Mouse (Mus musculus) limb, embryonic 14.5 days (tissue): ENCODE results near the gene Pink1. TPM values are rescaled to one million over a fixed set of nuclear protein-coding genes. Genes with fewer than 3 reads are reported as not detected.

Experiments used
- ATAC-seq: fragments of 200-750 bp; cut with Nextera tagmentation; 2 replicates; pipeline ENCODE4 v1.8.0; 2017; ENCODE audit warnings: low read depth, moderate number of reproducible peaks, moderate TSS enrichment; ENCODE audit not compliant: low FRiP score
- DNase-seq: peaks from one replicate; pipeline ENCODE4 v3.0.0-alpha.2; 2015; ENCODE audit warnings: low spot score
- H3K27ac ChIP-seq: fragments of 300-500 bp; sonication (generic); replicated peaks from 2 replicates; pipeline ENCODE4 v1.5.1; 2014; ENCODE audit warnings: low read depth, mild to moderate bottlenecking, low read length, moderate library complexity, mixed read lengths
- H3K27me3 ChIP-seq: fragments of 300-500 bp; sonication (generic); 2 replicates; pipeline ENCODE4 v1.6.1; 2014; ENCODE audit warnings: low read length, mixed read lengths; ENCODE audit not compliant: control insufficient read depth, insufficient read depth
- H3K36me3 ChIP-seq: fragments of 300-500 bp; sonication (generic); 2 replicates; pipeline ENCODE4 v1.6.1; 2014; ENCODE audit warnings: mild to moderate bottlenecking, low read length, moderate library complexity, mixed read lengths; ENCODE audit not compliant: control insufficient read depth, insufficient read depth
- H3K4me1 ChIP-seq: fragments of 300-500 bp; sonication (generic); 2 replicates; pipeline ENCODE4 v1.6.1; 2014; ENCODE audit warnings: antibody characterized with exemption, low read length, mixed read lengths; ENCODE audit not compliant: control insufficient read depth, insufficient read depth
- H3K4me2 ChIP-seq: fragments of 300-500 bp; sonication (generic); replicated peaks from 2 replicates; pipeline ENCODE4 v1.6.1; 2014; ENCODE audit warnings: low read depth, mild to moderate bottlenecking, low read length, moderate library complexity; ENCODE audit not compliant: severe bottlenecking
- H3K4me3 ChIP-seq: fragments of 300-500 bp; sonication (generic); replicated peaks from 2 replicates; pipeline ENCODE4 v1.5.1; 2014; ENCODE audit warnings: low read length
- H3K9ac ChIP-seq: fragments of 300-500 bp; sonication (generic); 2 replicates; pipeline ENCODE4 v1.6.1; 2014; ENCODE audit warnings: mild to moderate bottlenecking, low read depth, low read length, moderate library complexity; ENCODE audit not compliant: severe bottlenecking
- H3K9me3 ChIP-seq: fragments of 300-500 bp; sonication (generic); 2 replicates; pipeline ENCODE4 v1.6.1; 2016; ENCODE audit warnings: low read length; ENCODE audit not compliant: control insufficient read depth
- POLR2A ChIP-seq: fragments of 200-500 bp; IDR thresholded peaks from 2 replicates; pipeline ENCODE4 v1.8.0; 2012; ENCODE audit warnings: inconsistent platforms, mild to moderate bottlenecking, moderate library complexity, borderline replicate concordance; ENCODE audit not compliant: insufficient read depth, insufficient read length; ENCODE audit errors: extremely low read depth
- WGBS: fragments of 180-500 bp; shearing (Covaris S2); extraction: QIAGEN DNeasy Blood & Tissue Kit; methylation state at CpG from one replicate; pipeline ENCODE4 v1.1.7; 2014; 5-methylcytosine and 5-hydroxymethylcytosine counted together
- polyA plus RNA-seq, 2 experiments: library from polyadenylated mRNA; depleted of rRNA in 1 of 2; stranded (reverse) in 1 of 2; unstranded in 1 of 2; fragments of >200 nt; fragmentation: Nextera tagmentation in 1 of 2; extraction: Ambion mirVana in 1 of 2; gene quantifications; 2 replicates each; pipeline versions ENCODE4 v1.2.1 to v1.2.3; 2012 to 2014

Pink1 gene
- polyA plus RNA-seq, 2 experiments, result 35.5 to 44.0 TPM

- TF ChIP-seq POLR2A, result no peak
- Histone ChIP-seq H3K9ac (no peak overlapping the region), H3K9me3 (no peaks in the 10 kb centered on the region), H3K4me2 (no peak overlapping the region), H3K4me1 (peaks cover 5% of the 10 kb centered on the region), H3K27me3 (no peaks in the 10 kb centered on the region), H3K4me3 (no peak overlapping the region), H3K36me3 (peaks cover 74% of the 10 kb centered on the region), H3K27ac (no peak overlapping the region)
- no peak for DNase-seq
- no peak for ATAC-seq
- 95% methylated on average over 19 of the region's 19 CpGs for WGBS
These were observed 15.7 kb downstream of the Pink1 start for GRCm38 (mm10) chr4:138310311-138310910.

DNA sequence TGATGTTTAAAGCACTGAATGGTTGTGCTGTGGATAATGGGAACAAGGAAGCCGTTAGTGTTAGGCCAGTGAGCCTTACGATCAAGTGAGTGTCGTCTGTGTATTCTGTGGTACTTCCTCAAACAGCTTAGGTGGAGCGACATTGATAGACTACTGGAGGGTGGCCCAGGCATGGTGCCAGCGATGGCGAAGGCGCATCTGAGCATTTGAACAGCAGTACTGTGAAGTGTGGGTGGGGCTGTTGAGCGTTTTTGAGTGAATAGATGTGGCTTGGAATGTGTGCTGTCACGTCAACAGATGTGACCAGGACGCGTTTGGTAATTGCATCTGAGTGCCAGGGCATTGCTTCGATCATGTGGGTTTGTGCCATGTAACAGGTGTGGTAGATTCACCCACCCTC lies 18.4 kb downstream of the Pink1 start:
- no peak for TF ChIP-seq POLR2A

DNA sequence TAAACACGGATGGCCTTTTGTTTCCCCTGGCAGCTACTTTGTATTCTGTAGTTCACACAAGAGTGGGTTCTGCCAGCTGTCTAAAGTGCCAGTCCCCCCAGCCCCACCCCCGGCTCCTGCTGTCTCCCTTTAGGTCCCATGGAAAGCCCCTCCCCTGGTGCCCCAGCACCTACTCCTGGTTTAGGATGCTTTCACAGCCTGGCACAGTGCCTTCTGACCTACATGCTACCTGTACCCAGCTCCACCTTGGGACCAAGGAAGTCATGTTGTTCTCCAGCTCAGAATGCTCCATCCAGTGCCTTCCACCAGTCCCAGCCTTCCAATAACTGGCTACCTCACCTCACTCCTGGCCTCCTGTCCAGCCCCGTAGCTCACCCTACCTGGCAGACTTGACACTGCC lies 19.1 kb downstream of the Pink1 start:
- no peak for ATAC-seq
- peaks cover 40% of the 10 kb centered on the region for H3K36me3 ChIP-seq
- no peak for TF ChIP-seq POLR2A
- no peaks in the 10 kb centered on the region for H3K27me3 ChIP-seq
- no peak overlapping the region for H3K4me2 ChIP-seq
- no peak overlapping the region for H3K4me3 ChIP-seq
- no peak overlapping the region for H3K9ac ChIP-seq
- DNase-seq, result no peak
- WGBS, result 90% methylated on average over 3 of the region's 3 CpGs
- peaks cover 16% of the 10 kb centered on the region for H3K4me1 ChIP-seq
- no peaks in the 10 kb centered on the region for H3K9me3 ChIP-seq
- no peak overlapping the region for H3K27ac ChIP-seq

More for the DNA sequence above, 18.4 kb downstream of the Pink1 start:
- Histone ChIP-seq H3K27ac (no peak overlapping the region), H3K4me2 (no peak overlapping the region), H3K9ac (no peak overlapping the region), H3K4me1 (peaks cover 16% of the 10 kb centered on the region), H3K27me3 (no peaks in the 10 kb centered on the region), H3K36me3 (peaks cover 48% of the 10 kb centered on the region), H3K4me3 (no peak overlapping the region), H3K9me3 (no peaks in the 10 kb centered on the region)
- DNase-seq, result no peak
- WGBS, result 95% methylated on average over 12 of the region's 12 CpGs
- no peak for ATAC-seq

- Histone ChIP-seq H3K4me1 (peaks cover 16% of the 10 kb centered on the region), H3K27ac (peak within 1 kb of the TSS; percentile 61), H3K9me3 (no peaks in the 10 kb centered on the region), H3K4me3 (peak within 1 kb of the TSS; percentile 77), H3K36me3 (peaks cover 18% of the 10 kb centered on the region), H3K27me3 (no peaks in the 10 kb centered on the region), H3K9ac (peak within 1 kb of the TSS; percentile 81), H3K4me2 (peak within 1 kb of the TSS; percentile 85)
- under 1% methylated on average over 62 of the region's 64 CpGs for WGBS
- no peak; the same call in 1 of the 2 replicates for TF ChIP-seq POLR2A
- DNase-seq (peak; percentile 99), ATAC-seq (peak; percentile 98)
These were observed 21.6 kb downstream of the Pink1 start, which contains the start of gene Ddost for GRCm38 (mm10) chr4:138304340-138305104. Ddost (plus strand) TSS chr4:138304730.

- H3K9ac ChIP-seq, result peak overlapping the region; percentile 67
These were observed 22.4 kb downstream of the Pink1 start for GRCm38 (mm10) chr4:138303742-138304141.

More at GRCm38 (mm10) chr4:138303742-138304141, 22.4 kb downstream of the Pink1 start:
- H3K4me2 ChIP-seq, result peak overlapping the region; percentile 85
- no peaks in the 10 kb centered on the region for H3K9me3 ChIP-seq
- no peak for DNase-seq
- TF ChIP-seq POLR2A, result no peak
- 0 out of 2 replicates have a peak overlapping the region, but pooled peaks have one; percentile 61 for H3K27ac ChIP-seq
- 15% methylated on average over 18 of the region's 18 CpGs for WGBS
- peaks cover 16% of the 10 kb centered on the region for H3K4me1 ChIP-seq
- peaks cover 13% of the 10 kb centered on the region; the same call in 1 of the 2 replicates for H3K36me3 ChIP-seq
- H3K4me3 ChIP-seq, result peak overlapping the region; percentile 77
- H3K27me3 ChIP-seq, result no peaks in the 10 kb centered on the region
- no peak for ATAC-seq
